Mouse (Mus musculus) MEL-GATA-1-ER (cell line): ENCODE data around the gene Phf2.
"Not testable (repeated sequence)": the region's sequence is repeated elsewhere in the genome, so short reads cannot be mapped to it uniquely, and the experiment has no call there.

Experiments used
- DNase-seq: peaks from one replicate; pipeline ENCODE4 v3.0.0-alpha.2; 2012; ENCODE audit warnings: low read depth; ENCODE audit errors: extremely low read depth

Gene Phf2

DNA sequence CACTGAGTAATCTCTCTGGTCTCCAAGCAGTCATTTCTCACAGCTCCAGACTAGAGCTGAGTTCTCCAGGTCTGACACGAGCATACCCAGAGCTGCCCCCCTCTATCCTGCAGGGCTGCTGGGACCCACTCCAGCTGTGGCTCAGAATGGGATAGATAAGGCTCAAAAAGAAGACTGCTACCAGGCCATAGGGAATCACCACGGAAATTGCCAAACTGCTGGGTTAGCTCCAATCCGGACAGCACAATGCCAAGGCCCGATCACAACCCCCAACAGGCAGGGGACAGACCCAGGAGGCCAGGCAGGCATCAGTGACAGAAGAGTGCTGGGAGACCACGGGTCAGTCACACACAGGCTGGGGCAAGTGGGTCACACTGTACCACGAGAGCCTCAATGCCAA lies 12.9 kb downstream of the Phf2 start:
- no peak for DNase-seq

DNA sequence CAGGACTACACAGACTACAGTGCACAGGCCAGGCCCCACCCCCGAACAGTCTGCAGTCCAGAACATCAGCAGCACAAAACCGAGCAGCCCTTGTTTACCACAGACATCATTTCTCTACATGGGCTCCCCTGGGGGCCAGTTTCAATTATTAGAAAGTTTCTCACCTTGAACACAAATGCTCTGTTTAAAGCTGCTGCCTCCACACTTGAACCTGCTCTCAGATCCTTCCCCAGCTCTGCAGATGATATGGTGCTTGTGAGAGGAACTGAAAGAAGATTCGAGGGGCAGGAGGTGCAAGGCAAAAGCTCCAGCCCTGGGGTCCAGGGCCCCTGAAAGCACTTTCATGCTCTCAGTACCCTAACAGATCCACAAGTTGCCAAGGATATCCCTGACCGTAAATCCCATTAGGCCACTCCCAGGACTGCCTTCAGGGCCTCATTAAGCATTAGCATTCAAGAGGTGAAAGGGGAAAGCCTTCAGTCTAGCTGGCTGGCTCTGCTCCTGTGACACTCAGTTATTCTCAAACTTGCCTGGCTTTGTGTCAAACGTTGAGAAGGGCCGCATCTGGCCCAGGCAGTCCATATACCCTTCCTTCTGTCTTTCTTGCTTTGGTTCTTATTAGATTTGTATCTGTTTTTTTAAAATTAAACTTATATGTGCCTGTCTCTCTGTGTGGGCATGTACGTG lies 13.5 kb downstream of the Phf2 start:
- DNase-seq: no peak

DNA sequence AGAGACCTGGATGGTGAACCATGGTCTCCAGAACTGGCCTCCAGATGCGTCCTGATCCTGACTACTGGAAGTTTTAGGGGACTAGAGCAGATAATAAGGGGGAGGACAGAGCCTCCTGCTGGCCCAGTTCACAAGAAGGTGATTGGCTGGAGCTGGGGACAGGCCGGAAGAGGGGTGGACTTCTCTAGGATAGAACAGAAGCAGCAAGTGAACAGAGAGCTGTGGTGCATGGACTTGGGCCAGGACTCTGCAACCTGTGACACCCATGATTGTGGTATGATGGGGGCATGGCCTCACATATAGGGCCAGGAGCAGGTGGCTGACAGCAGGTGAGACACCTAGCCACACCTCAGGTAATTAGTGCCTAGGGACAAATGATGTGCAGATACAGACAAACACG lies 17.0 kb downstream of the Phf2 start:
- DNase-seq: no peak

DNA sequence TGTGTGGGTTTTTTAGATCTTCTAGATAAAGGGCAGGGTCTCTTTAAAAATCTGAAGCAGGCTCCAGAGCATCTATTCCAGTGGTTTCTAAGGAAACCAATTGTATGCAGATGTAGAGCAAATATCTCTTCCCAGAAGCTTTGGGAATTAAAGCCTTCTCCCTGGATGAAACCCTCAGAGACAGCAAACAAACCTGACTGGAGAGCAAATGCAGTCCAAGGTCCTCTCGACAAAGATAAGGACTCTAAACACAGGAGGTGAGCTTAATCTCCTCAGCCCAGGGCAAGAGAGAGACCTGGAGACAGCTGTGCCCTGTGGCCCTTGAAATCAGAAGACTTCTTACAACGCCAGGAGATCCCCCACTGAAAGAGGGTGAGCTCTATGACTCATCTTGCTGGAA lies 17.4 kb downstream of the Phf2 start:
- DNase-seq: no peak

DNA sequence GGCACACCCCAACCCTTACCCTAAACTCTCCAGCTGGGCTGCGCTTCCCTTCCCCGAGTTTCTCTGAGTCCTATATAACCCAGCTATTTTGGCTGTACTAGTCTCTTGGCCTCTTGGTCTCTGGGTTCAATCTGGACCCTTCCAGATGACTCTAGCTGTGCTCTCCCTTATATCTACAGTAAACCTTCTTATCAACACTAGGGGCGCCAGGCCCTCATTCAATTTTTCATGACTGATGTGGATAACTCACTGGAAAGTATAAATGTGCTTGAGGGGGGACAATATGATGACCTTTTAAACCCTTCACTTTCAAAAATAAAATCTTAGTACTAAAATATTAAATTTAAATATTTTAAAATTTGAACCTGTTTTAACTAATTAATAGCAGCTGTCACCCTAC lies 18.1 kb downstream of the Phf2 start:
- no peak for DNase-seq

DNA sequence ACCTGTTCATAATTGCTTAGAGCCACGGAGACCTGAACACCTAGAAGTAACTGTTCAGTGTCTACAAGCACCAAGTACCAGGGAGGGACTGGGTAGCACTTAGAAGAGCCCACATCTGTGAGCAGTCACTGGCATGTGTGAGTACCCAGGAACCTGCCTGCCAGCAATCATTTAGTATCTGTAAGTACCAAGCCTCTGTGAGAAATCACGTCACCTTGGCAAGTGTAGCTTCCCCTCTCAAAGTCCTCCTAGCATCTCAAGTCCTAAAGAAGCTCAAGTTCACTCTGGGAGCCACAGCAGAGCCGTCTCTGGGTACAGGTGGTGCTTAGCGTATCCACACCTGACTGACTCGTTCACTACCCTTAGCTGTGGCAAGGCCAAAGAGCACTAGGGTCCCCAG lies 19.2 kb downstream of the Phf2 start:
- DNase-seq: no peak

DNA sequence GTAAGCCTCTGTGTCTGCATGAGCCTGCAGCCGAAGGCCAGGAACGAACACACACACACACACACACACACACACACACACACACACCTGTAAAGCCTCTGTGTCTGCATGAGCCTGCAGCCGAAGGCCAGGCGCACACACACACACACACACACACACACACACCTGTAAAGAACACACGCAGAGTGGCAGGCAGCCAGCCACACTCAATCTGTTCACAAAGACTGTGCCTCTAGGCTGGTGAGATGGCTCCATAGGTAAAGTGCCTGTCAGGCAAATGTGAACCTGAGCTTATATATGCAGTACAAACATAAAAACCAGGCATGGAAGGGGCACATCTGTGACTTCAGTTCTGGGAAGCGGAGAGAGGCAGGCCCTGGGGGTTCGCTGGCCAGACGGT lies 20.1 kb downstream of the Phf2 start:
- no peak for DNase-seq

DNA sequence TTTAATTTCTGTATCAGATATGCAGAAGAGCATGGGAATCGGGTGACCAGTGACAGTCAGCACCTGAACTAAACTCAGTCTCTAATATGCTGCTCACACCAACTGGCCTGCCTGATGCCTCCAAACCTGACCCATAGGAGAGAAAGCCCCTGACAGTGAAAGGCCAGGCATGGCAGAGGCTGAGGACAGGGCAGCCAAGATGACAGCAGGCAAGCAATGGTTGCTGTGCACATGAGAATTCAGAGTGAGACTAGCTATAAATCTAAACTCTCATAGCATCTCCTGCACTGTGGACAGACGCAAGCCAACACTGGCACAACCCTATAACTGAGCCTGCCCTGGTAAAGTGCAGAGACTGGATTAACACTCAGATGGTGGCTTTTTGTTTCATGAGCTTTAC lies 20.6 kb downstream of the Phf2 start:
- no peak for DNase-seq

DNA sequence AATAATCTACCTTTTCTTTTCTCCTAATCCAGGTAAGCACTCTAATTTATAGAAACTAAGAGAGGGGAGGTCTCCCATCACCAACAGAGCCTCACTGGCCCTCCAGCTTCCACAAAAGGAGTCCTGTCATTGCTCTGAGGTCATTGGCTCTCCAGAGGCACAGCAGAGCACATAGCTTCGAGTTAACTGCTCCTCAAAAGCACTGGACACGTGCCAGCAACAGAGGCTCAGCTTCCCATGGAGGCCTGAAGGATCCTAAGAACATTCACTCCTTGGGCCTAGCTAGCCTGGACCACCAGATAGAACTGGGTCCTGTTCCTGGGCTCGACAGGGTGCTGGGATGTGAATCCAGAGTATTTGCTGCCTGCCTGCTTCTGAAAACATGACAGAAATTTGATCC lies 21.8 kb downstream of the Phf2 start:
- DNase-seq: no peak

DNA sequence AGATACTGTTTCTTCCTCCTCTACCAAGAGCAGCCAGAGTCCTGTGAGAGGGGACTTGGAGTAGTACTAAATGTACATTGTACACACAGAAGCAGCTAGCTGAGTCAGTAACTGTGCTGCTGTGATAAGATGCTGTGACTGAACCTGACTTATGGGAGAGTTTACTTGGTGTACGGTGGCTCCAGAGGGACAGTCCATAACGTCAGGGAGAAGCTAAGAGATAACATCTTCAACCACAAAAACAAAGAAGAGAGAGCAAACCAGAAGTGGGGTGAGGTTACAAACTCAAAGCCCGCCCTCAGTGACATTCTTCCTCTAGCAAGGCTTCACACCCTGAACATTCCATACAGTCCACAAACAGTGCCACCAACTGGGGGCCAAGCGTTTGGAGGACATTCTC lies 25.6 kb downstream of the Phf2 start:
- DNase-seq: peak; percentile 98

DNA sequence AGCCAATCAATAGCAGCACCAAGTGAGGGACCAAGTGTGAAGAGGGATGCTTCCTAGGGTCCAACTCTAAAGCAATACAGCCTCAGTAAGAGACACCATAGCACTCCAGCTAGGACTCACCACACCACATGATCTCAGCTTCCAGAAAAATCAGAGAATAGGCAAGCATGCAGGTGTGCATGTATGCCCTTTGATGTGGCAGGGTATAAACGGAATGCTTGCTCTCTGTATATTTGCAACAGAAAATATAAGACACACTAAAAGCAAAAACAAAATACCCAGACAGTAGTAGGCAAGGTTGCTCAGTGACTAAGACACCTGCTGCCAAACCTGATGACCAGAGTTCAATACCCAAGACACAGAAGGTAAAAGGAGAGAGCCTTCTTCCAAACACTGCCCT lies 27.4 kb downstream of the Phf2 start:
- DNase-seq: no peak

DNA sequence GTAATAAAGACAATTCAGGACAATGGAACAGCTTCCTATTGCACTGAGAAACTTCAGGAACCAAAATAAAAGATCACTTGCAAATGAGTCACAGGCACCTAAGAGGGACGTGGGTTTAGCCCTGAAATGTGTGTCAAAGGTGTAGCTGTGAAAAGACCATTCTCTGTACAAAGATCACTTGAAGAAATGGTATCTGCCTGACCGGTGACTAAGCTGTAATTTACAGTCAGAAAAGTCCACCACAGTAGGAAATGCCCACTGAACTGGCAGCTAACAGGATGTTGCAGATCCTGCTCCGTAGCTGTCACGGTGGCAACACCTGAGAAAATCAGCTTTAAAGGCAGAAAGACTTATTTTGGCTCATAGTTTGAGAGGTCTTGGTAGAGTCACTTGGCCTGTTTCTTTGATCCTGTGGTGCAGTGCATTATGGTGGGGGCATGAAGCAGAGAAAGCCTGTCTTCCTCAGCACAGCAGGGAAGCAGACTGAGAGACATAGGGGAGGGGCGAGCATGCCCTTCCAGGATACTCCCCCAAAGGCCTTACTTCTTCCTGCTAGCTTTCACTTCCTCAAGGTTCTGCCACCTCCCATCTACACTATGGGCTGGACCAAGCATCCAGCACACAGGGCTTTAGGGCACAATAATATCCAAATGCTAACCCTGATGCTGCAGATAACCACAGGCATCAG lies 28.9 kb downstream of the Phf2 start:
- no peak for DNase-seq

DNA sequence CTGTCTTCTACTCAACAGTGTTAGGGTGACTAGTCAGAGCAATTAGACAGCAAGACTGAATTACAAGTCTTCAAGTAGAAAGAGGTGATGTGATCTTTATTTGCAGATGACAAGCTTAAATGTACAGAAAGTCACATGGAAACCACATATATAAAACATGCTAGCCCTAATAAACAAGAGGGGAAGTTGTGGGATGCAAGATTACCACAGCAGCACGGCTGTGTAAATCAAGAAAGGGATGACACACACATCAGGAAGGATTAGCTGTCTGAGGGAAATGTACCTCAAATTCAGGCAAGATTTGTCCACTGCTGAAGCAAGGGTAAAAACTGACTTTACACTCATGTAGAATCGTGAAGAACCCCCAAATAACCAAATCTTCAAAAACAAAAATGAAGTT lies 32.6 kb downstream of the Phf2 start:
- DNase-seq: peak; percentile 36

DNA sequence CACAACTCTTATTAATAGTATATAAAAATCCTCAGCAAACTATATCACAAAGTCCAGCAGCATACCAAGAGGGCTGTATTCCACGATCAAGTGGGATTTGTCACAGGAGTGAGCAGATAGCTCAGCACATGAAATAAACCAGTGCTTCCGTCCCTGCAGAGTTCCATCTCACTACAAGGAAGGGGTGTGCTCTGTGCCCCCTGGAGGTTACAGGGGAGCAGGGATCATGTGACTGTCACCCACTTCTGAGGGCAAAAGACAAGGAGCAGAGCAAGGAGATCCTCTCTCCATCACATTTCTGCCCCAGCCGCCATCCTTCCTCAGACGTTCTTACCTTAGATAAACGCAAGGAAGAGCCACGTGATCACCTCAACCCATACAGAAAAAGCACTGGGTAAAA lies 33.4 kb downstream of the Phf2 start:
- no peak for DNase-seq

DNA sequence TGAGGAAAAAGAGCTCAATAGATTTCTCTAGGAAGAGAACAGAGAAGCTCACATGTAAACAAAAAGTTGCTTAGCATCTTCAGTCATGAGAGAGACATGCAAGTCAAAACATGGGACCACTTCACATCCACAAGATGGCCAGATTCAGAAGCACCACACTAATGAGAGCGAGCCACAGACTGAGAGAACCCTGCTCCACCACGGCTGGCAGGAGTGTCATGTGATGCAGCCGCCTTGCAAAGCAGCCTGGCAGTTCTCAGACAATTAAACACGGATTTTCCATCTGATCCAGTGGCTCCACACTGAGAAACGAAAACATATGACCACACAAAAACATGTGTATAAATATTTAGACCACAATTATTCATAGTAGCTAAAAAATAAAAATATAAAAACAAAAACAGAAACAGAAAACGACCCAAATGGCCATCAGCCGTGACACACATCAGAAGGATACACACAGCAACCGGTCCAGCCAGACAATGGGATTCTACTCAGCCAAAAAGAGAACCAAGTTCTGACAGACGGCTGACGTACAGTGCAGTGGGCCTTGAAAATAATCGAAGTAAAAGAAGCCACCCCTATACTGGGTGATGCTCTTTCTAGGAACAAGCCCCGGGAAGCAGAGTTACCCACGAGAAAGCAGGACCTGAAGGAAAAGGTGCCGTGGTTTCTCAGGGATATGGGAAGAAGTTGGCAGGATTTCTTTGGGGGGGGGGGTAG lies 40.2 kb downstream of the Phf2 start:
- DNase-seq: no peak

DNA sequence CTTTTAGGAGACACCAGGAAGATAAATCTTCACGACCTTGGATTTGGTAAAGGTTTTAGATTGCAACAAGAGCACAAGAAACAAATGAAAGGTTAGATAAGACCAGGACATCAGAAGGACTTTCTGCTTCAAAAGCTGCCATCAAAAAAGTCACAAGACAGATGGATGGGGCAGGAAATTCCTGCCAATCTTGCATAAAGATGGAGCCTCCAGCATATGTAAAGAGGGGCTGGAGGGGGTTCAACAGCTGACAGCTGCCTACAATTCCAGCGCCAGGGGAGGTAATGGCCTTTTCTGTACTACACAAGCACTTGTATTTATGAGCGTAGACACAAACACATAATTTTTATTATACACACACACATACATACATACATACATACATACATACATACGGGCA lies 41.1 kb downstream of the Phf2 start:
- DNase-seq: no peak

DNA sequence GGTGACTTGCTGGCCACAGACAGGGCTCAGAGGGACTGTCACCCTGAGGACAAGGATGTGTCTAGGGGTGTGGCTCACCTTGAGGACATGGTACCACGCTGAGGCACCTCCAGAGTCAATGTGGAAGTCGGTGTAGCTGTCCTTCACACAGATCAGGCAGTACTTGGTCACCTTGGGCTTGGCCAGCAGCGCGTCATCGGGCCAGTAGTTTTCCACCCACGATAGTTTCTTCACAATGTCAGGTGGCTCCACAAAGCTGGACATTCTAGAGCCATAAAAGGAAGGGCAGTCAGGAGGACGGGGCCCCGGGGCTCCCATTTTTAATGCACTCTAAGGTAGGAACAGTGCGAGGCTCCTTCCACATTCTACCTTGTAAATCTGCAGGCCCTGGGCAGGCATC lies 48.0 kb downstream of the Phf2 start:
- no peak for DNase-seq

DNA sequence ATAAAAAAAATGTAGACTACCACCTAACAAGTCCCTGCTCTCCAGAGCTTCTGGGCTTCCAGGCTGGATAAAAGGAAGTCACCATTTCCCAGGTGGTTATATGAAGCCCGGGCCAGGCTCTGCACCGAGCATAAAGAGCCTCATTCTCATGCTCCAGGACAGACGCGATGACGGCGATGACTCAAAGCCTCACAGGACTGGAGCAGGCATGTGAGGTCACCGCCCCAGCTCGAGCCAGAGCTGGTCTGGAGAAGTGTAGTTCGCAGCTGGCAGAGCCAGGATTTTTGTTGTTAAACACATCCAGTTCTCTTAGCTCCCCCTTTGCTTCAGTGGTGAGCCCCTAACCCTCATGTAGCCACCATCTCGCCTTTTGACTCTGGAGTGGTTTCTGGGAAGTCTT lies 48.6 kb downstream of the Phf2 start:
- DNase-seq: no peak

DNA sequence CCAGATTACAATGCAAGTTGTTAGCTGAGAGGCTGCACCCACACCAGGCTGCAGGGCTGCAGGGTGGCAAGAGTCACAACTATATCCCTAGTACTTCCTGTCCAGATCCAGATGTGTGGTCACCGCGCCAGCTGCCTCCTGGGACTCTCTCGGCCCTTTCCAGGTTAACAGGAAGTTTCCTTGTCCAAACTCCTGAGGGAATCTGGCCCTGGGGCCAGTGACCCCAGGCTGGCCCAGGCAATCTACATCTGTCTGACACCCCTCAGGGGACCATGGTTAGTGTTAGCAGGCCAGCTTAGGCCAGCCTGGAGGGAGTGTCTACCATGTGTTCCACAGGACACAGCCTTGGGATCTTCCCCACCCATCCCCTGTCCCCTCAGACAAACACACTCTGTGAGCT lies 51.8 kb downstream of the Phf2 start:
- no peak for DNase-seq

DNA sequence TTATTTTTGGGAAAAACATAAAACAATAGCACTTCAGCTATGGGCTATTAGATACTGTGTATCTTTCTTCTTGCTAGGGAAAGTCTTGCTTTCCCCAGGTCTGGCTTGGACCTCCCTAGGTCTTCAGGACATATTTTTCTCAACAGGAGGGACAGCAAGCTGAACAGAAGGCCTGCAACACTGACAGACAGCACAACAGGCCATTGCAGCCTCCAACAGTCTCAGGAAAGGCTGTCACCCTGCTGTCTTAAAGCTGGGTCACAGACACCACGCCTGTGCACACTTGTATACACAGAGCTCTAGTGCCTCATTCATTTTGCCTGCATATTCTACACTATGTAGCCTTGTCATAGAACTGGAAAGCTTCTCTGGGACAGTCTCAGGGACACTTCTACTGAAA lies 56.5 kb downstream of the Phf2 start:
- DNase-seq: no peak

DNA sequence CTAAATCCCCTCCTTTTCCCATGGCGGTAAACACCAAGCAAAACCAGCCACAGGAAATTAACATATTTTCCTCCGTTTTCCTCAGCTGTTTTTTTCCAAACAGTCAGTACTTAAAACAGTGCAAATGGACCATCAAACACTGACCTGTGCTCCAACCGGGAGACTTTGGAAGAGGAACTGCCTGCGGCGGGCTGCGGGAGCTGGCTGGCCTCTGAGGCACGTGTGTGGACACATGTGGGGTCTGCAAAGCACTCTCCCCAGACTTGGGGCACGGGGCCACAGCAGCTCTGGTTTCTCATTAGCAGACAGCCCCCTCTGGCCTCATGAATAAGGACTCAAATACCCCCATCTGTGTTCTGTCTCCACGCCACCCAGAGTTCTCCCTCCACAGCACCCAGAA lies 59.9 kb downstream of the Phf2 start:
- no peak for DNase-seq

DNA sequence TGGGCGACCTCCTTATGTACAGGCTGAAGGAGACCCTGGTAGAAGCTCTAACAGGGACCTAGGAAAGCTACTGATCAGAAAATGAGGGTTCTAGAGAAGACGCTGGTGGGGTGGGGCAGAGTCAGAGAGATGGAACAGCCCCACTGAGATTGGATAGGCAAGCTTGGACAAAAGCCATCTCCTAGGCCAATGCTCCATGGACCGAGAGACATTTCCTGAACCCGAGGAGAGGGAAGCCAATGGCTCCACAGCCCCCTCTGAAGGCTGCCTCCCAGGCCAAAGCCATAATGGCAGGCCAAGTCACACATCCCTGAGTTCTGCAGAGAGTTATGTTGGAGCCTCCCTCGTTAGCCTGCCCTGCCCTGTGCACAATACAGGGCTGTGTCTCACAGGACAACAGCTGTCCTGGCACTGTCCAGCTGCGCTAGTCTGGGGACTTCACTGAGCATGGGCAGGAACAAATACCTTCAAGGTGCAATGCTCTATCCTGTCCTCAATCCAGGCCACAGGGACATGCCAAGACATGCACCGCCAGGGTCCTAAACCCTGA lies 60.6 kb downstream of the Phf2 start:
- no peak for DNase-seq

DNA sequence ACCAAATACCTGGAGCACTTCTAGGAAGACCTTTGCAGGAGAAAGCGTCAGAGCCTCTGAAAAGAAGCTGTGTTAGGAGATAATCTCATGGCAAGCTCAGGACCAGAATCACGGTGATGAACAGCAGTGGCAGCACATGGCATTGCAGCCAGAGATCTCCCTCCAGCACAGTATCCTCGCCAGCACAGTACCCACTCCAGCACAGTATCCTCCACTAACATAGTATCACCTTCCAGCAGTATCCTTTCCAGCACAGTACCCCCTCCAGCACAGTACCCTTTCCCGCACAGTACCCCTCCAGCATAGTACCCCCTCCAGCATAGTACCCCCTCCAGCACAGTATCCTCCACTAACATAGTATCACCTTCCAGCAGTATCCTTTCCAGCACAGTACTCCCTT lies 61.3 kb downstream of the Phf2 start:
- DNase-seq: not testable (repeated sequence)
